ENCODE assay signal across 8 mouse cellular contexts in genomic region chr4:43045659-43046302, GRCm38 (mm10). TPM values are rescaled to one million over a fixed set of nuclear protein-coding genes. Genes with fewer than 3 reads are reported as not detected.
A peak's percentile ranks its signal among the peaks of the same experiment; 100 is the strongest.
DNase-seq lines count a peak whose midpoint lies in the region; ATAC-seq lines count a peak whose summit lies in the region.

Gene Fam214b, minus strand, starts transcription at chr4:43046220.

- H3K4me2 ChIP-seq in intestine, embryonic 14.5 days (ENCODE audit: low read length) = peak within 1 kb of the TSS; percentile 68

- peak within 1 kb of the TSS; percentile 51 for H3K4me3 ChIP-seq in intestine, embryonic 14.5 days (ENCODE audit: low read depth, low read length)

- H3K36me3 ChIP-seq in intestine, embryonic 14.5 days (ENCODE audit: control insufficient read depth, insufficient read depth, low read length) = no peaks in the 10 kb centered on the region

- ATAC-seq in intestine, embryonic 14.5 days (replicated peaks; ENCODE audit: low FRiP score, low TSS enrichment, low read depth) = peak; percentile 92

- intact Hi-C loops in left cerebral cortex, postnatal 14 days (cut with DNase I) = loop anchor here (5.0 kb wide), 2 partner anchors 67 to 202 kb away; no protein-coding TSS in a partner anchor

- peaks cover 21% of the 10 kb centered on the region for H3K4me1 ChIP-seq in intestine, embryonic 14.5 days (replicated peaks; ENCODE audit: control insufficient read depth, insufficient read depth, low read length)

- H3K27ac ChIP-seq in intestine, embryonic 14.5 days (ENCODE audit: low read depth) = peak within 1 kb of the TSS; percentile 16; the same call in 1 of the 2 replicates

- H3K9ac ChIP-seq in intestine, embryonic 14.5 days (ENCODE audit: low read length) = peak within 1 kb of the TSS; percentile 35

- WGBS in intestine, embryonic 14.5 days = 1% methylated on average over 33 of the region's 33 CpGs

- H3K9me3 ChIP-seq in intestine, embryonic 14.5 days (ENCODE audit: control insufficient read depth, low read length) = no peaks in the 10 kb centered on the region

- H3K27me3 ChIP-seq in intestine, embryonic 14.5 days (replicated peaks; ENCODE audit: control insufficient read depth, insufficient read depth, low read length) = no peaks in the 10 kb centered on the region

- DNase-seq in adrenal gland, adult 18-20 months (ENCODE audit: low spot score in 2 of 2) = peak; percentile 98
- DNase-seq in embryo, embryonic 11 days = peak; percentile 98
- peak; percentile 98 for DNase-seq in gastrocnemius, postnatal 25 days
- peak; percentile 100 for DNase-seq in intestine, embryonic 14.5 days (ENCODE audit: low spot score)
- DNase-seq in left cerebral cortex, postnatal 14 days (ENCODE audit: low spot score in 2 of 2) = peak; percentile 92 to 94
- DNase-seq in mesoderm, embryonic 11.5 days (ENCODE audit: low read depth, low spot score) = peak; percentile 98
- DNase-seq in right cerebral cortex, postnatal 36 days (ENCODE audit: low spot score in 2 of 2) = peak; percentile 90 to 92
- peak; percentile 100 for DNase-seq in yolk sac, embryonic 10.5 days (ENCODE audit: low spot score)

RNA-seq across cellular contexts. Expression of gene Fam214b, which starts in this region (rescaled TPM):
- total RNA-seq in adrenal gland, adult 18-20 months (2021) = 10 to 100 TPM; 54.7 to 58.2 TPM
- total RNA-seq in gastrocnemius, postnatal 25 days (2021) = 10 to 100 TPM; 18.7 to 33.5 TPM
- 5.1 and 7.1 TPM in 2 replicates for polyA plus RNA-seq in intestine, embryonic 14.5 days (2014; fragmentation: Nextera tagmentation; extraction: Ambion mirVana)
- 10 to 100 TPM; 29.2 to 37.3 TPM for total RNA-seq in left cerebral cortex, postnatal 14 days (2021)

Comparison
In these comparisons a context has a peak if more than half of its experiments do, and no peak if none do; other contexts are left out.
1. Peak in every context shown above with its lines: DNase-seq, ATAC-seq, H3K4me3 ChIP-seq and H3K27ac ChIP-seq.